10 mouse cellular contexts compared by ENCODE assay signal in genomic region chr1:131737269-131737668, GRCm38 (mm10). TPM values are rescaled to one million over a fixed set of nuclear protein-coding genes. Genes with fewer than 3 reads are reported as not detected.
DNase-seq lines count a peak whose midpoint lies in the region; ATAC-seq lines count a peak whose summit lies in the region.
"Had no signal": no experiment of that assay in that cellular context is flagged by ENCODE, and none has a peak within 500 bp of the region (broad histone marks: within the 10 kb centered on the region; RNA-seq: fewer than 3 reads in every experiment).

No protein-coding gene starts in this region.

- WGBS in neural tube, embryonic 14.5 days, result 78% methylated on average over 5 of the region's 5 CpGs

- no peak for DNase-seq in neural tube, embryonic 10.5 days (ENCODE audit: extremely low spot score, low spot score)
- peak; percentile 98 to 99 for DNase-seq in cerebellum, postnatal 10 days
- peak; percentile 53 for DNase-seq in heart, adult 8-10 months (ENCODE audit: low spot score)
- peak; percentile 80 to 85 for DNase-seq in kidney, postnatal 4 days
- peak; percentile 89 for DNase-seq in lung, postnatal 10 days
- peak; percentile 49 for DNase-seq in urinary bladder, adult 2 months (ENCODE audit: low spot score)

- H3K4me1 ChIP-seq in neural tube, embryonic 14.5 days (ENCODE audit: control insufficient read depth, insufficient read depth, low read length), result no peaks in the 10 kb centered on the region

- ATAC-seq in neural tube, embryonic 14.5 days (ENCODE audit: low read depth), result peak; percentile 61; the same call in 1 of the 2 replicates
- ATAC-seq in monocyte, adult 5-6 weeks (replicated peaks; ENCODE audit: insufficient number of reproducible peaks, low FRiP score, low TSS enrichment, poor library complexity, severe bottlenecking), result no peak

- H3K36me3 ChIP-seq in neural tube, embryonic 14.5 days (ENCODE audit: control insufficient read depth, insufficient read depth, low read length), result no peaks in the 10 kb centered on the region

- no peak overlapping the region for H3K4me3 ChIP-seq in neural tube, embryonic 14.5 days (ENCODE audit: low read depth, low read length)

- no peak overlapping the region for H3K9ac ChIP-seq in neural tube, embryonic 14.5 days (replicated peaks; ENCODE audit: low read depth, low read length)

- no peaks in the 10 kb centered on the region for H3K9me3 ChIP-seq in neural tube, embryonic 14.5 days (ENCODE audit: control insufficient read depth, low read length)

- H3K27me3 ChIP-seq in neural tube, embryonic 14.5 days (ENCODE audit: control insufficient read depth, insufficient read depth, low read length), result no peaks in the 10 kb centered on the region

- no peak overlapping the region for H3K27ac ChIP-seq in neural tube, embryonic 14.5 days (ENCODE audit: low read depth, low read length)

- no peak overlapping the region for H3K4me2 ChIP-seq in neural tube, embryonic 14.5 days (ENCODE audit: low read depth, low read length)

RNA-seq across cellular contexts. Expression of gene Slc26a9, which starts 6.6 kb away (rescaled TPM):
- 0.04 TPM in 1 of 2 replicates, not detected in the other for polyA plus RNA-seq in neural tube, embryonic 14.5 days (2014; fragmentation: Nextera tagmentation; extraction: Ambion mirVana)
- under 1 TPM in 3 of 4 experiments, not detected in 1; 0.06 to 0.16 (median 0.09) TPM for total RNA-seq in heart, adult 8-10 months (2022)
- polyA plus RNA-seq in urinary bladder, adult 2 months (2012; rRNA removed), result 0.01 TPM in 1 of 2 replicates, not detected in the other
- not detected in 3 replicates for total RNA-seq in monocyte, adult 5-6 weeks (2017)
- polyA plus RNA-seq: limb, embryonic 11.5 days; small intestine, adult 2 months had no signal

RNA-seq across cellular contexts. Expression of gene Rab7b, which starts 48.8 kb away (rescaled TPM):
- polyA plus RNA-seq in neural tube, embryonic 14.5 days (2014; fragmentation: Nextera tagmentation; extraction: Ambion mirVana), result 0.48 and 1.0 TPM in 2 replicates
- 1 to 10 TPM; 2.3 to 3.8 (median 3.2) TPM for total RNA-seq in heart, adult 8-10 months (2022)
- polyA plus RNA-seq in urinary bladder, adult 2 months (2012; rRNA removed), result 24.6 and 29.4 TPM in 2 replicates
- 1.4 to 3.7 TPM (median 2.3 TPM) in 3 replicates for total RNA-seq in monocyte, adult 5-6 weeks (2017)

RNA-seq across cellular contexts. Expression of gene Pm20d1, which starts 59.9 kb away (rescaled TPM):
- polyA plus RNA-seq in neural tube, embryonic 14.5 days (2014; fragmentation: Nextera tagmentation; extraction: Ambion mirVana), result 0.08 and 0.37 TPM in 2 replicates
- total RNA-seq in heart, adult 8-10 months (2022), result 10 to 100 TPM in 1 of 4 experiments, 1 to 10 TPM in 3; 7.1 to 10.1 (median 8.0) TPM
- polyA plus RNA-seq in urinary bladder, adult 2 months (2012; rRNA removed), result 6.5 TPM in 2 replicates
- total RNA-seq in monocyte, adult 5-6 weeks (2017), result not detected in 3 replicates
